Mouse (Mus musculus) erythroblast, adult 5-6 weeks (primary cell): ENCODE data around the gene 2310079G19Rik. TPM values are rescaled to one million over a fixed set of nuclear protein-coding genes. Genes with fewer than 3 reads are reported as not detected.

ENCODE experiments used
- total RNA-seq, 2 experiments: library from RNA; stranded (forward) in 1 of 2; stranded (reverse) in 1 of 2; fragments of 150-400 nt in 1 of 2; fragments of 200-764, 138-1000 nt in 1 of 2; gene quantifications; 2 replicates each; pipeline versions ENCODE4 v1.2.3 to v1.2.4; 2015 to 2017; ENCODE audit warnings: low replicate concordance in 2 of 2

Gene 2310079G19Rik
- total RNA-seq, 2 experiments from 2014 or later = not detected

Other genes starting within 250 kb of the 2310079G19Rik start
- not detected in 2 replicates for gene Cldn17, start 120.7 kb downstream of the 2310079G19Rik start, total RNA-seq (2015; ENCODE audit: low replicate concordance)
- not detected in 2 replicates for gene Cldn17, start 120.7 kb downstream of the 2310079G19Rik start, total RNA-seq (2017; ENCODE audit: low replicate concordance)
- gene Cldn8, start 64.5 kb downstream of the 2310079G19Rik start, total RNA-seq (2015; ENCODE audit: low replicate concordance) = not detected in 2 replicates
- gene Cldn8, start 64.5 kb downstream of the 2310079G19Rik start, total RNA-seq (2017; ENCODE audit: low replicate concordance) = not detected in 2 replicates
- gene Krtap24-1, start 15.4 kb downstream of the 2310079G19Rik start, total RNA-seq (2015; ENCODE audit: low replicate concordance) = not detected in 2 replicates
- not detected in 2 replicates for gene Krtap24-1, start 15.4 kb downstream of the 2310079G19Rik start, total RNA-seq (2017; ENCODE audit: low replicate concordance)
- gene Krtap26-1, start 20.1 kb upstream of the 2310079G19Rik start, total RNA-seq (2015; ENCODE audit: low replicate concordance) = not detected in 2 replicates
- gene Krtap26-1, start 20.1 kb upstream of the 2310079G19Rik start, total RNA-seq (2017; ENCODE audit: low replicate concordance) = not detected in 2 replicates
- gene Krtap27-1, start 44.0 kb upstream of the 2310079G19Rik start, total RNA-seq (2015; ENCODE audit: low replicate concordance) = not detected in 2 replicates
- not detected in 2 replicates for gene Krtap27-1, start 44.0 kb upstream of the 2310079G19Rik start, total RNA-seq (2017; ENCODE audit: low replicate concordance)
- not detected in 2 replicates for gene 2310061N02Rik, start 80.3 kb upstream of the 2310079G19Rik start, total RNA-seq (2015; ENCODE audit: low replicate concordance)
- not detected in 2 replicates for gene 2310061N02Rik, start 80.3 kb upstream of the 2310079G19Rik start, total RNA-seq (2017; ENCODE audit: low replicate concordance)
- not detected in 2 replicates for gene Krtap13-1, start 101.2 kb upstream of the 2310079G19Rik start, total RNA-seq (2015; ENCODE audit: low replicate concordance)
- gene Krtap13-1, start 101.2 kb upstream of the 2310079G19Rik start, total RNA-seq (2017; ENCODE audit: low replicate concordance) = not detected in 2 replicates
- not detected in 2 replicates for gene Krtap13, start 124.0 kb upstream of the 2310079G19Rik start, total RNA-seq (2015; ENCODE audit: low replicate concordance)
- gene Krtap13, start 124.0 kb upstream of the 2310079G19Rik start, total RNA-seq (2017; ENCODE audit: low replicate concordance) = not detected in 2 replicates
- gene 2310034C09Rik, start 131.2 kb upstream of the 2310079G19Rik start, total RNA-seq (2015; ENCODE audit: low replicate concordance) = not detected in 2 replicates
- not detected in 2 replicates for gene 2310034C09Rik, start 131.2 kb upstream of the 2310079G19Rik start, total RNA-seq (2017; ENCODE audit: low replicate concordance)
- not detected in 2 replicates for gene 2310057N15Rik, start 146.5 kb upstream of the 2310079G19Rik start, total RNA-seq (2015; ENCODE audit: low replicate concordance)
- not detected in 2 replicates for gene 2310057N15Rik, start 146.5 kb upstream of the 2310079G19Rik start, total RNA-seq (2017; ENCODE audit: low replicate concordance)
- not detected in 2 replicates for gene Gm5965, start 150.2 kb upstream of the 2310079G19Rik start, total RNA-seq (2015; ENCODE audit: low replicate concordance)
- not detected in 2 replicates for gene Gm5965, start 150.2 kb upstream of the 2310079G19Rik start, total RNA-seq (2017; ENCODE audit: low replicate concordance)
- not detected in 2 replicates for gene Gm20741, start 184.6 kb upstream of the 2310079G19Rik start, total RNA-seq (2015; ENCODE audit: low replicate concordance)
- gene Gm20741, start 184.6 kb upstream of the 2310079G19Rik start, total RNA-seq (2017; ENCODE audit: low replicate concordance) = not detected in 2 replicates
- gene Krtap15, start 192.5 kb upstream of the 2310079G19Rik start, total RNA-seq (2015; ENCODE audit: low replicate concordance) = not detected in 2 replicates
- not detected in 2 replicates for gene Krtap15, start 192.5 kb upstream of the 2310079G19Rik start, total RNA-seq (2017; ENCODE audit: low replicate concordance)
- not detected in 2 replicates for gene Krtap14, start 198.5 kb upstream of the 2310079G19Rik start, total RNA-seq (2015; ENCODE audit: low replicate concordance)
- gene Krtap14, start 198.5 kb upstream of the 2310079G19Rik start, total RNA-seq (2017; ENCODE audit: low replicate concordance) = not detected in 2 replicates
- not detected in 2 replicates for gene Krtap19-1, start 241.7 kb upstream of the 2310079G19Rik start, total RNA-seq (2015; ENCODE audit: low replicate concordance)
- not detected in 2 replicates for gene Krtap19-1, start 241.7 kb upstream of the 2310079G19Rik start, total RNA-seq (2017; ENCODE audit: low replicate concordance)
- not detected in 2 replicates for gene Krtap19-2, start 246.6 kb upstream of the 2310079G19Rik start, total RNA-seq (2015; ENCODE audit: low replicate concordance)
- gene Krtap19-2, start 246.6 kb upstream of the 2310079G19Rik start, total RNA-seq (2017; ENCODE audit: low replicate concordance) = not detected in 2 replicates